Mouse (Mus musculus): ENCODE results near the gene Rbpj.

Gene Rbpj

GRCm38 (mm10) chr5:53469777-53470131, 3.8 kb downstream of the Rbpj start:
- DNase-seq, result no peak

DNA sequence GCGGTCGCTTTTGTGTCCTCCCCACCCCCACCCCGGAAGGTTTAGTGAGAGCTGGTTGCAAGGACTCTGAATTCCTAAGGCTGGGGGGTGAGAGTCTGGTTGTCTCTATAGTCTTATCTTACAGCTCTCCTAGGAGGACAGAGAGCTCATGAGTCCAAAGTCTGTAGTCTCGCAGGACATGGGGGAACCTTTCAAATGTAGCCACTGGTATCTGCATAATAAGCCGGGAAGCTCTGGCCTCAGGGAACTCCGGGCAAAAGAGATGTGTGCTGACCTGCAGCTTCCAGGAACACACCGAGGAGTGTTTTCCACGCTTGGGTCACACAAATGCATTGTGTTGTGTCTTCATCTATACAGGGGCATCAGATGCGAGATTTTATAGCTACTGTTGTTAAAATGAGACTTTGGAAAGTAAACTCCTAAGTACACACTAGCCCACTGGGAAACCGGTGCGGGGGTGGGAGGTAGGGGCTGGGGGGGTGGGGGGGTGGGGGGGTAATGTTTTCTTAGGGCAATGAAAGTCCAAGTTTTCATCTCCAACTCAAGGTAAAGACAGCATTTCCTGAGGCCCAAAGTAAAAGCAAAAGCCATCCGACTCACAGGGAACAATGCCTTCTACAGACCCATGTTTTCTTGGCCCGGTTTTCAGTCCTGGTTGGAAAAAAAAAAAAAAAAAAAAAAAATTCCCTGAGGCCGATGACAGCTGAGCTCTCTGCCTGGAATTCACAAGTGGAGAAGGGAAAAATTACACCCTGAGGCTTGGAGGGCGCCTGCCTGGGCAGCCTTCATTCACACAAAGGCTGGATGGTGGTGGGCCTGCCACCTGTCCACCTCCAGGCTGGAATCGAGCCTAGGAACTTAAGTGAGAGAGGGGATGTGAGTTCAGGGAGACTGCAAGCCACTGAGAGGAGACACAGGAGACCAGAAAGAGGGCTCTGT, 4.5 kb downstream of the Rbpj start:
- peak; percentile 33 for DNase-seq

DNA sequence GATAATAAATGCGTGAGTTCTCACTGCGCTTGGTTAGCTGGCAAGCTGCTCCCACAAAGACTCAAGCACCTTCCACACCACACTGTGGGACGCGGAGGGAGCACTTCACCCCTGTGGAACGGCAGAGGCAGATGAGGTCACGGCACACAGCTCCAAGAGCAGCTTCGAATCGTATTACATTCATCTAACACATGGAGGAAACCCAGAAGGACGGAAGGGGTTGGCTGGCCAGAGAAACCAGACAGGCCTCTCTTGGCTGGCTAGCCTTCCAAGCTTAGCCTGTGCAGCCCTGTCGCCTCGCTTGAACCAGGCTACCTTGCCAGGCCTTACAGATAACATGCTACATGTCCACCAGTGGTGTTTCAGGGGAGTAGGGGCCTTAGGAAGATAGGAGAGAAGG, 6.5 kb downstream of the Rbpj start:
- DNase-seq, result no peak

- no peak for DNase-seq
Observed at GRCm38 (mm10) chr5:53479161-53479560, 13.2 kb downstream of the Rbpj start.

DNA sequence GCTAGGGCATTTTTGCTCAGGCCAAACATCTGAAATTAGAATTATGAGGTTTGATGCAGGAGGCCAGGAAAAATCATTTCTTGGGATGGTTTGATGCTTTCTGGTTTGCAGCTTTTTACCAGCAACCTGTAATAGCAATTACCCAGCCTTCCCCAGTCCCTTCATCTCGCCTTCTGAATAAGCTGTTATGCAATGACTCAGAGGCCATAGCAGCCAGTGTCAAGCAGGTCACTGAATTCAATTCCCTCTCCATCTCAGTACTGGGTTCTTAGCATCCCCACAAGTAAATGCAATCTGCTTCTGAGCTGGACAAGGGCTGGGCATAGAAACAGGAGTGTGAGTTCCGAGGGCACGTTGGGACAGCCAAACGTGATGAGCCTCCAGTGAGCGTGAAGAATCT, 13.9 kb downstream of the Rbpj start:
- no peak for DNase-seq

DNA sequence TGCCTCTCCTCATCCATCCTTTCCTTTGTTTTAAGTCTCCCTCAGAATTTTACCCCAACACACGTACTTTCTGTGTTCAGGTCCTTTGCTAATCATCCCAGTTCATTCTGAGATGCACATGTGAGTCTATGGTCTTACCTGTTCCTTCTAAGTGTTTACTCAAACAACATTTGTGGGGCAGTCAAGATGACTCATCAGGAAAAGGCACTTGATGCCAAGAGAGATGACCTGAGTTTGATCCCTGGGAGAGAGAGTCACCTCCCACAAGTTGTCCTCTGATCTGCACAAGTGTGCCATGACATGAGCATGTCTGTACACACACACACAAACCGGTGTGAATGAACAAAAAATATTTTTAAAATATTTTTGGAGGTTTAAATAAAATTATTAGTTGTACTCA, 15.1 kb downstream of the Rbpj start:
- DNase-seq, result no peak

DNA sequence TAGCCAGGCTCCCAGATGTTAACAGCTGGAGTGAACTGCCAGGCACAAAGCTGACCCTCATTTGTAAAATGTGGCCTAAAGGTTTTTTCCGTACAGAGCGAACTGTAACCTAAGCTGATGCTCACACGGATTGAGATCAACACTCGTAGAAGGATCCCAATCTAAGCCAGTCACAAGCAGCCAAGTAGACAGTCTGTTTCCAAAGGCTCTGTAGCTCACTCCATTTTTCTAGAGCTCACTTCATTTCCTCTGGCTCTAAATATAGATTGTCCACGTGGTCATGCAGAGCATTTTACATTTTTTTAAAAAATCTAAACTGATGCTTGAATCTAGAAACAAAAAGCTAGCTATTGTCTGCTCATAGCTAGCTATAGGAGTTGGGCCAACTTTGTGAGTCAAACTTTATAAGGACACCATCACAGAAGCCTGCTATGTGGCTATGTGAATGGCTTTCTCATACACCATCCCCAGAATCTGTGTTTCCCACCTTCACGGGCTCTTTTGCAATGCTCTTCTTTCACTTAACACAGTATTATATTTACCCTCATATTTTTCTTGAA, 19.2 kb downstream of the Rbpj start:
- no peak for DNase-seq

DNA sequence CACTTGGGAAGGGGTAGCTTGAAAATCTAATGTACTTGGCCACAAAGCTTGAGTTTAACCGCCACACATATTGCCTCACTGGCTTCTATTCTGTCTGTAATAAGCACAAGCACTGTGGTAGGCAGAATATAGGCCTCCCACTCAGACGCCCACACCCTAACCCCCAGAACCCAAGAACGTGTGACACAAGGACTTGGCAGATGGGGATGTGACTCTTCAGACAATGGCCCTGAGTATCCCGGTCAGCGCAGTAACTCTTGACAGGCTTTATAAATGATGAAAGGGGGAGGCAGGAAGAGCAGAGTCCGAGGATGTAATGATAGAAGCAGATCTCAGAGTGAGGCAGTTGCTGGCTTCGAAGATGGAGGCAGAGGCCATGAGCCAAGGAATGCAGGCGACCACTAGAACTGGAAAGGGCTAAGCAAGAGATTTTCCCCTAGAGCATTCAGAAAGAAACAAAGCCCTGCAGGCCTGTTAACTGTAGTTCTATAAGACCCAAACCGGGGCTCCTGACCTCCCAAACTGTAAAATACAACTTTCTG, 20.1 kb downstream of the Rbpj start:
- peak; percentile 27 for DNase-seq

- no peak for DNase-seq
Observed at GRCm38 (mm10) chr5:53486966-53487592, 21.1 kb downstream of the Rbpj start.

GRCm38 (mm10) chr5:53490697-53491099, 24.7 kb downstream of the Rbpj start:
- DNase-seq, result no peak

DNA sequence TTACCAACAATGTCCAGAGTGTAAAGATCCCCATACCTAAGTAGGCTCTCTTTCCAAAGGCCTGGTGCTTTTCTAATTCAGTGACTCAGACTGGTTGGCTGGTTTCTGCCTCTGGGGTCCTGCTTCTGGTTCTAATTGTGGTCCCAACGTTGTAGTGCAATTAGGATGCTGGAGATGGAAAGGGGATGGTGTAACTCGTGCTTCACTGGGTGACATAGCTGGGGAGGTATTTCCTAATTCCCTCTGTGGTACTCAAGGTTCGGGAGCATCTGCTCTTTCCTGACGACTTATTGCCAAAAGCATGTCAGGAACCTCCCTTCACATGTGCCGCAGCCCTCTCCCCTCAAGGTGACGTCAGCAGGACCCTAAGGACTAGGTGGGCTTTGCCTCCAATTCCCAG, 27.8 kb downstream of the Rbpj start:
- no peak for DNase-seq

DNA sequence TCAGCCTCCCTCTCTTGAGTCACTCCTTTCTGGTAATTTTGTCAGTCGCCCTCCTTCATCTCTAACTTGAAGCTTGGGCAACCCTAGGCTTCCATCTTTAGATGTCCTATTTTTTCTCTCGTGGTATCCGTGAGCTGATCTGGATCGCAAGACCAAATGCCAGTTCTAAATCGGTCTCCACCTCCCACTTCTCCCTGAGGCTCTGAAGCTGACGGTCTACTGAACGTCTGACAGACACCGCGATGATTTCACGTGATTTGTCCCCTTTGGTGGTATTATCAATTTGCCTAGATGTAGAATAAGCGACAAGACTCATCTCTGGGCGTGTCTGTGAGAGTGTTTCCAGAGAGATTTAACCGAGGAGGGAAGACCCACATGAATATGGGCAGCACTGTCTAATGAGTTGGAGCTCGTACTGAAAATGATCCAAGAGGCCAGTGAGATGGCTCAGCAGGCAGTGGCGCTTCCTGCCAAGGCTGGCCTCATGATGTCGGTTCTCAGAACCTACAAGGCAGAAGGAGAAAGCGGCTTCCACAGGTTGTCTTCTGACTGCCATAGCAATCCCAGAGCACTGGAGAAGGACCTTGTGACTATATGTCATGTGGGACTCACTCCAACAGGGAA, 28.7 kb downstream of the Rbpj start:
- no peak for DNase-seq

DNA sequence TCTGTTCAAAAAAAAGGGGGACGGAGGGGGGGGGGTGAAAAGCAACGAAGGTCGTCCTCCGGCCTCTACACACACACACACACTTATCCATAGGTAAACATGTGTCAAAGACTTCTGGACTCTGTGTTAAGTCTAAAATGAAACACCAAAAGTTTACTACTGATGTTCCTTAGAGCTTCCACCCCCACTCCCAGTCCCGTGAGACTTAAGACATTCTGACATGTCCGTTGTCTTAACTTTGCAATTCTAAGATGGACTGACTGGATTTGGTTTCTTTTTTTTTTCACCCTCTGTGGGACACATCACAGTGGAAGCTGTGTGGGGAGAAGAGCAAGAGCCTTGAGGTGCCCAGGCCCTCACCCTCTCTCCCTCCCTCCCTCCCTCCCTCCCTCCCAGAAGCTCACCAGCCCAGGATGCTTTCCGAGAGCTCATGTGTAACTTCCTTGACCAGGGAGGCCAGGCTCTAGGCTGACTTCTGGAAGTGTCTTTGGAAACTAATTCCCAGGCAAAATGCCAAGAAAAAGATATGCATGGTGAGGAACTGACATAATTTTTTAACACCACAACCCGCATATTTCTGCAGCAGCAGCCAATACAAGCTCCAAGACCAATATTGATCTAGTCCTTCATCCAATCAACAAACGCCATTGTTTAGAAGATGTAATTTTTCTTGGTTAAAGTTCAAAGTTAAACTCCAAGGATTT, 31.0 kb downstream of the Rbpj start:
- peak; percentile 58 for DNase-seq

DNA sequence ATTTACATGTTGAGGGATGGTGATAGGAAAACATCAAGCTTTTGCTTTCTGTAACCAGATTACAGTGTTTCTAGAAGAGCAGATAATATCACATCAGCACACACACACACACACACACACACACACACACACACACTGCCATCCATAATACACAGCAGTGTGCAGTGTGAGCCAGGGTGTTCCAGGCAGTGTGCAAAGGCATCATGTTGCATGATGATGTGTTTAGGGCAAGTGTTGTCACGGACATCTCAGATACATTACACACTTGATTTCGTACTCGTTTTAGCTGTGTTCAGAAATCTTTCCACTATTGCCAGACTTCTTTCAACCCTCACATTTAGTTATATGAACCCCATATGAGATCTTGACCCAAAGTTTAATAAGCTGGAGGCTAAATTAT, 33.6 kb downstream of the Rbpj start:
- no peak for DNase-seq

GRCm38 (mm10) chr5:53500509-53501145, 34.7 kb downstream of the Rbpj start:
- DNase-seq, result no peak

GRCm38 (mm10) chr5:53503261-53503660, 37.3 kb downstream of the Rbpj start:
- DNase-seq, result no peak

DNA sequence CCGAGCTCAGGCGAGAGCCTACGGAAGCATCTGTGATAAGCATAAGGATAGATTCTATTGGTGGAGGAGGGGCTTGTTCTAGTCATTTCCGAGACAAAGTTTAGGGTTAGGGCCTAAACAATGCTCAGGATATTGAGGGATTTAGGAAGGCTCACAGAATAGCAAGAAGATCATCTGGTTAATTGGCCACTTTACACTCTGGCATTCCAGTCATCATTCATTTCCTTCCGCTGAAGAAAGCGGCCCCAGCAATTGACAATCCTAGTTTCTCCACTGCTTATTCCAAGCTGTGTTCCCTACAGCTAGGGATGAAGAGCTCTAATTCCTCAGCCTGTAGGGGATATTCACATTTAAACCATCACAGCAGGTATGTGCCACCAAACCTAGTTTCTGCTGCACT, 39.8 kb downstream of the Rbpj start:
- no peak for DNase-seq

DNA sequence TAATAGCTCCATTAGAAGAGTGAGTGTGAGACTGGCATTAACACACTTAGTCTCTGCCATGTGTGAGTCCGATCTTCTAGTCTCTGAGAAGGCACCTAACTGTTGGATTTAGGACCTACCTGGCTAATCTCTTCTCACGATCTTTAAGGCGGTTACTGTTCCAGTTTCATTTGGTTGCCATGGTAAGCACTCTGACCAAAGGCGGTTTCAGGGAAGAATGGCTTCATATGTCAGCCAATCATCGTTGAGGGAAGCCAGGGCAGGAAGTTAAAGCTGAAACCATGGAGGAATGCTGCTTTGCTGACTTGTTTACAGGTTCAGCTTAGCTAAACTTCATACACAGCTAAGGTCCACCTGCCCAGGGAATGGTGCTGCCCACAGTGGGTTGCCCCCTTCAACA, 41.4 kb downstream of the Rbpj start:
- DNase-seq, result no peak

DNA sequence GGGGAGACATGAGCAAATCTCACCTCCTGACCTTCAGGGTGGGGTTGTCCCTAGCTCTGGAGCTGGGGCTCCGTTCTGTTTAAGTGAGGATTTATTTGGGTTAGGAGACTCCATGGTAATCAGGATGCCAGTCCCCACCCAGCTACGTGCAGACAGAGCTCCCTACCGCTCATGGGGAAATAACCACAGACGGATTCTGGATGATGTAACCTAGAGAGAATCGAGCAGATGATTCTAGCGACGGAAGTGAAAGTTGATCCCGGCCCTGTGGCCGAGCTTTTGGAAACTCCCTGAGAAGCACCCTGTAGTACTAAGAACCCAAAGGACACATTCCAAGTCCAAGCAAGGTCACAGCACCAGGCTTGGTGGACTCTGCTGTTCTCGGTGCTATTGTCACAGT, 43.5 kb downstream of the Rbpj start:
- no peak for DNase-seq

DNA sequence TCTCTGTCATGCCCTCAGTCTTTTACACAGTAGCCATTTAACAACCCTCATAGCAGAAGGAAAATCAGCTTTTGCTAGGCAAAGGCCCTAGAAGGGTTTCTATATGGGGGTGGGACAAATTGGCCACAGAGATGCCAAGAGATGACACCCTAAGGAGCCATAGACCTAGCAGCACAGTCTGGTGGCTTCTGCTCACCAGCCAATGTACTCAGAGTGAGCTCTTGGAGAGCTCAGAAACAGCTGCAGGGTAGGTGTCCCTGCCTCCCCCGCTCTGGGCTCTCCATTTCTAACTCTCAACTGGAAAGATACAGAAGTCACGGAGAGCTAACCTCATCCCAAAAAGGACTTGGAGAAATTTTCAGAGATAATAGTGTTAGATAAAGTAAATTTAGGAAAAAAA, 44.0 kb downstream of the Rbpj start:
- no peak for DNase-seq

GRCm38 (mm10) chr5:53511426-53511825, 45.5 kb downstream of the Rbpj start:
- DNase-seq, result no peak

- no peak for DNase-seq
Observed at GRCm38 (mm10) chr5:53514959-53515612, 49.1 kb downstream of the Rbpj start.
